Mouse (Mus musculus) spleen, postnatal 4 days (tissue): Measurements from ENCODE around the gene Rps6kc1.

Source experiments
- DNase-seq, 2 experiments: peaks; one replicate each; pipeline ENCODE4 v3.0.0; 2022; ENCODE audit warnings: low spot score in 2 of 2

The Rps6kc1 gene

DNA sequence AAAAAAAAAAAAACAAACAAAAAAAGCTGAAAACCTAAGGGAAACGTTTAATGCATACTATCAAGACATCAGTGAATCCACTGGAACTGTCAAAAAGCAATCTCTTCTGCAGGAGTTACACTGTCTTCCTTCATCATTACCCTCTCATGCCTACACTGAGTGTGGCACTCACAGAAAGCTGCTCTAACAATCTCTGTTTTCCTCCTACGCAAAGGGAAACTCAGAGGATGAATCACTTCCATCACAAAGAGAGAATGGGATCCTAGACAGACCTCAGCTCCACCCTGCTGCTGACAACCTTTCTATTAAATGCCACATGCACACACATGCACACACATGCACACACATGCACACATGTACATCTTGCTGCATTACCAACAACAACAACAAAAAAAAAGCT is 75.5 kb downstream of the Rps6kc1 start:
- DNase-seq: no peak

DNA sequence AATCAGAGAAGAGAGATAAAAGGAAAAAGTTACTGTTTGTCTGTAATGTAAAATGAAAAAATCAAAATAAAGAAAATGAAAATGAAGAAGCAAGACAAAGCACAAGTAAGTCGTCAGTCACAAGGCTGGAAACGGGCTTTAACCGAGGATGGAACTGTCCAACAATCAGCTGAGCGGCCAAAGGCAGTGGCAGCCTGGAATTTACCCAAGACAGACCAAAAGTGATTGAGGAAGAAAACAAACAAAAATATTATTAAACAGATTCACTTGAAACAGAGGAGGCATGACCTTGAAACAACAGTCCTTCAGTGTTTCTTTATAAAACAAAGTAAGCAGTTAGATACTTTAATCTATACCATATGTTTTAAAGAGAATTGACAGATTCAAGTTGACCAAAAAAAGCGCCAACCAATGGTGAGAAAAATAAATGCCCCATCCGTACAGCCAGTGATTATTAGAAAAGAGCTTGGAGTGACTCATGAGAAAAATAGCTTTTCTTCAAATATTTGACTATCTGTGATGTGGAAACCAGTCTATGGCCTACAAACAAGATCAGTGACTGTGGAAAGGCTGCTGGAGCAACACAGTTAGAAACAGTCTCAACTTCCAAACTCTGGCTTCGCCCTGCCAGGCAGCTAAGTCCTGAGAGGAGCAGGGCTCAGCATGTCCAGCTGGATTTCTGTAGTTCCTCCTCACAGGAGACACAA is 77.2 kb downstream of the Rps6kc1 start:
- DNase-seq: no peak

DNA sequence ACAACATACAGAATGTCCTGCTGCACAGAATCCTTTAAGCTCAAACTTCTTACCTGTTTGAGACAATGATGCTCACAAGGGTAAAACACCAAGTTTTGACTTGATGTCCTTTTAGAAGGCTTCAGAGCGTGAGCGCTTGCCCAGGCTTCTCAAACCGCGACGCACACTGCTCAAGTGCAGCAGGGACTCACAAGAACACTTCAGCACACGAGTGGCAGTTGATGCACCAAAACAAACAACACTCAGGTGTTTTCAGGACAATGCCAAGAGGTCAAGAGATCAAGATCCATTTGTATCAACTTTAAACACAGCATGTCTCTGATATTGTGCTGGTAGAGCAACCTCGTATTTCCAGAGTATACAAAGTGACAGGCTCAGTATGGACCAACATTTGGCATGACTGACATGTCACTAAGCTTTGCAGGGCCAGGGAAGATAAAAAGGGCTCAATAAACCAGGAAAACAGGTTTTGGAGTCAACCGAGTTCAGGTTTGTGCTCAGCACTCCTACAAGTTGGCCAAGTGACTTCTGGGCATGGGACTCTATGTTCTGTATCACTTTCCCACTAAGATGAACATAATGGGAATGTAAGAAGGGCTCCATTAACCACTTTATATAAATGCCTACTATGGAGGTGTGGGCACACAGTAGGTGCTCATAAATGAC is 78.5 kb downstream of the Rps6kc1 start:
- no peak for DNase-seq

DNA sequence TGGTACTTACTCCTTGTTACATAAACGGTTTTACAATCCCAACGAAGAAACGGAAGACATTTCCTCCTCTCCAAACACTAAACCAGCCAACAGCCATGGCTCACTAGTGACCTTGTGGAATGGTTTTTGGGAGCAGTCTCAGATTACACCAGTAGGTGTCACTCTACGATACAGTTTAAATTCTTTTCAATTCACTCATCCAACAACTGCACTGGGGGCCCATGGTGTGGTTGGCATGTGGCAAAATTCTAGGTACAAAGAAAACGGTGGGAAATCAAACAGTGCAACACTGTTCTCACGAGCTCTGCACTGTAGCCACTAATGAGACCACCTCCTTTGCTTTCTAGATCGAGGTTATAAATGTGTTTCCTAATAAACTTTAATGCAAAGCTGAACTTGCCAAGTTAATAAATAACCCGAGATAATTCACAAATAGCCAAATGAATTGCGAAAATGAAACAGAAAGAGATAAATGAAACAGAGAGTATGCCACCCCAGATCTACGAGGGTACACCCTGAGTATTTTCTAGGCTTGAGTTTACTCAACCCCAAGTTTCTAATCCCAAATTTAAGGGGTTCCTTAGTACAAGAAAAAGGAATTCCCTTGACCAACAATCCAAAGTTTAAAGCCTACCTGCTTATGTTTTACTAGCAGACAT is 79.6 kb downstream of the Rps6kc1 start:
- DNase-seq: peak in 1 of 2 experiments; percentile 22

DNA sequence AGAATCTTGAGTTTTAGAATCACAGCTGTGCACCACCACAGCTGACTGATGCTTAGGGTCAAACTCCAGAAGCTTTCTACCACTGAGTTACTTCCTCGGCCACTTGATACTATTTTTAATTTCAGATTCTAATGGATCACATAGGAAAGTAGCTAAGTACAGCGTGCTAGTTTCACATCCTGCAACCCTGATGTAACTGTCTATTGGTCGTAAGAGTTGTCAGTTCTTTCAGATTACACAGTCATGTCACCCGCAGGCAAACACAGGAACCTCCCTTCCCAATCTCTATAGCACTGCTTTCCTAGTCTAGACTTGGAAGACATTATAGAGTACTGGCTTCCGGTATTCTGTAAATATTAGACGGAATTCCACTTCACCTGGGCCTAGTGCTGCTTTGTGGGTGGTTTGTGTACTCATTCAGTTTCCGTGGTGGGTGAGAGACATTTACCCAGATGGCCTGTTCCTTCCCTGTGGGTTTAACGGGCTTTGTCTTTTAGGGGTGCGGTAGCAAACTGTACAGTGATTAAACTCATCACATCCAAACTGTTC is 85.0 kb downstream of the Rps6kc1 start:
- no peak for DNase-seq

DNA sequence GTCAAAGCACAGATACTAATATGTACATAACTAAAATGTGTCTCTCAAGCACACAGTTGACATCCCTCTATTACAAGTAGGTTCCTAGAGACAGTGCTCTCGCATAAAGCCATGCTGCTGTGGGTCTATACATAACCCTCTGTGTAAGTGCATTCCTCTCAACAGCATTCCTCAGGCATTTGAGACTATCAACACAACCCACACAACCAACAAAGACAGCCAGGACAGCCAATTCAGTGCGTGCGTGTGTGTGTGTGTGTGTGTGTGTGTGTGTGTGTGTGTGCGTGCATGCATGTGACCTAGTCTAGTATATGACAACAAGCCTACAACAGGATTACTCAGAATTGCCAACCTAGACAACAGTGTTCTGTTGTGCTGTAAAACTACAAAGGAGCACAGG is 87.8 kb downstream of the Rps6kc1 start:
- DNase-seq: no peak

DNA sequence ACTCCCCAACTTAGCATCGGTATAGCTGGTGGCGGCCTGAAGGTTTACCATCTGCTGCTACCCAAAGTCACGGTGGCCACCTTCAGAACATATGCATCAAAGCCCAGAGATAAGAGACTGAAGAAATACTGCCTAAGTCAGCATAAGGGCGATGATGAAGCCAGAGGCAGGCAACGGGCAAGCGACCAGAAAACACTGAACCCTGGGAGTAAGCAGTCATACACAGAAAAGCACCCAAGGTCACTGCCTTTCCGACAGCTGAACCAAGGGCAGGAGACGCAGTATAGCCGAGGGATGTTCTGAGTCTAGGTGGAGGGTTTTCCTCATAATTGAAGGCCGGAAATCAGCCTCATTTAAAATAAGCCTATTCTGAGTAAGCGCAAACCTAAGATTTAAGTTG is 95.4 kb downstream of the Rps6kc1 start:
- no peak for DNase-seq

DNA sequence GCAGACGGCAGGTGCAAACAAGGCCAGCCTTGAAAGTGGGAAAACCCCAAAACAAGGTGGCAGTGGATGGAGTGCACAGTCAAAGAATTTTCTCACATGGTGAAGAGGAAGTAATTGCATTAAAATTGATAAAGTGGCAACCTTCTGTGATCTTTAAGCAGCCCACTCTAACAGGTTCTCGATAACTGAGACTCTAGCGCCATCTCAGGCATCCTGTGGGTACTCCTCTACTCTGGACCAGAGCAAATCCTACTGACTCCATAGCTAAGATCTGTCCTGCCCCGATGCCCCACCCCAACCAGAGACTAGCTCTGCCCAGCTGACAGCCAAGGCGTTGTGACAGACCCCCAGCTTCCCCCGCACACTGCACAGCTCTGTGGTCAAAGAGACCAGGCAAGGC is 101.2 kb downstream of the Rps6kc1 start:
- no peak for DNase-seq

DNA sequence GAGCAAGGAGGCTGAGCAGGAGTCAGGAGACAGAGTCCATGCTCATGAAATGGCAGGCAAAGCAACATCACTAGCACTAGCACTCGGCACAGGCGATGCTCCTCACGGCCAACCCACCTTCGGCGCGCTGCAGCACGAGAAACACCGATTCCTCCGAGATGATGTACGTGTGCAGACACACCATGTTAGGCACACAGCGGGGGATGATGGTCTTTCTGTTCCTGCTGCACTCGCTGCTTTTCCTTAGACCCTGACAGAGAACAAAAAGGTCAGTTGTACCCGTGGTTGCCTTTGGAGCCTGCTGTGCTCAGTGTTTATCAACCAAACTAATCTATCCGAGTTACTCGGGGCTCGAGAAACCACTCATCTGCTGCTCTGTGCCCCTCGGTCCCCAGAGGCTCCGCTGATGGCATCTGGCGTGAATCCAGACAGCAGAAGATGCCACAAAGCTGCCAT is 102.8 kb downstream of the Rps6kc1 start:
- no peak for DNase-seq

DNA sequence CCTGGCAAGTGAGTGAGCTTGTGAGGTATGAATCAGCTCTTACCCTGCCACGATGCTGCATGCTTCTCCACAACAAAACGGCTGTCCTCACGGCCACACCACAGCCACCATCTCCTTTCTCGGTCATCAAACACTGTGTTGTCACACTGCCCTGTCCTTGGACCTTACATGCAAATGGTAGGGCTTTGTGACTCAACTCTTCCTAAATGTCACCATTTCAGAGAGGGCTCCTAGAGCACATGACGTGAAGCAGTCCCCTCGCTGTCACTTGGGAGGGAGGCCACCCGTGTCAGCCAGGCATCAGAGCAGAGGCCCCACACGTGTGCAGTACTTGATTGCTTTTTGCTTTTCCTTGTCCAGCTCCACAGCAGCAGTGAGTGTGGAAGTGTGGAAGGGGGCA is 104.8 kb downstream of the Rps6kc1 start:
- no peak for DNase-seq

DNA sequence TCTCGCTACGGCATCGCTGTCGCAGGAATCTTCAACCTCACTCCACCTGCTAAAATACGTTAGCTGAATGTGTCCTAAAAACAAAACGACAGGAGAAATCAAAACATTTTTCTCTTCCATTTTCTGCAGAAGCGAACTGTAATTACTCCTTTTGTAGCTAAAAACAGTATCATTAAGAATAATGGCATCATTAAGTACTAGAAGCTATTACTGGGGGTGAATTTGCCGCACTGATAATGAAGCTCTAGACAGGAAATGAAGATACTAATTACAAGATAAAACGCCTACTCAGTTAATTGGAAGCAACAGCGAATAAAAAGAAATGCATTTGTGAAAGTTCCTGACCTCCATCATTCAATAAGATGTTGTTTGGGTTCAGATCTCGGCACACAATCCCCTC is 112.9 kb downstream of the Rps6kc1 start:
- DNase-seq: no peak

DNA sequence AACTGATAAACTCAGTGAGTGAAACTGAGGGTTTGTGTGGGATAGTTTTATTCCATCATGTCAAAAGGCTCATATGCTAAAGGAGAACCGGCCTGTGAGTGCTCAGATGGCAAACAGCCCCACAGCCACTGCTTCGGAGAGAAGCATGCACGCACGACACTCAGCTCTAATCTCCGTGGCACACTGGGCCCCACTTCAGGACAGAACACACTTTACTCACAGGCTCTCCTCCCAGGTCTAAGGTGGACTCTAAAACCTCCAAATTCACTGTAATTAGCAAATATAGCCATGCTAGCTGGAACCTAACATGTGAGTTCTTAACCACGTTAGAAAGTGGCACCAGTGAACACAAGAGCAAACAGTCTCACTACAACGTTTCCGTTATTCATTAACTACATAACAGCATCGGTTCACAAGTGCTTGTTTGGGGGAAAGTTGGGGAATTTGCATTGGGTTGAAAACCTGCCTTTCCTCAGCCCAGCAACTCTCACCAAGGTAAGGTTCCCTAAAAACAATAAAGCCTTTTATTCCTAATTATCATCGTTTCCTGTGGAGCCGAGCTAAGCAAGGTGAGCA is 114.0 kb downstream of the Rps6kc1 start:
- DNase-seq: no peak

DNA sequence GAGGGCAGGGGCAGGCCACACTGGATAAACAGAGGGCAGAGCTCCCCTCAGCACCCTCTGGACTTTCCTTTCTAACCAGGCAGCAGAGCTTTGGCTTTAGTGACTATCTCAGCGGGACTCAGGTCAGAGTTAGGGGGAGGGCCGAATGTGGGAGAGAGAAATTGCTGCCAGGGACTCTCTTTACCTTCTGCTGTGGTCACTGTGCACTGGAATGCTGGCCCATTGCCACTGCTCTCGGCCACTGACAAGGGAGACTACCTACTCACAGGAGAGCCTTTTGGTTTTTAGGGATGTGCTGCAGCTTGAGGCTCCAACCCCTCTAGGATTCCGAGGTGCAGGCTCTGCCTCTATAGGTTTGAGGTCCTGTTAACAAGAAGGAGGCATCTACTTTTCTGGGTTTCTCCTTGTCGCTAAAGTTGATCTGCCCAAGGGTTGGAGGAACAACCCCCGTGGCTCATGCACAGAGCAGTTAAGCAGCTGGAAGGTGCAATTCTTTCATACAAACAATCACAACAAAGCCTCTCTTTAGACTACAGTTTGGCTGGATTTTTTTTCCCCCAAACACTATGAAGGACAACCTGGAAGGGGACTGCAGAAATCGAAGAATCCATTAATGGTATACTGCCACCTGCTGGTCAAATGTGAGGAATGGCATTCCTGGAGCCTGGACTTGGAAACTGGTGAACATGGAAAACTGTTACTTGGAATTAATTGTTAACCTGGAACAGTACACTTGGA is 114.7 kb downstream of the Rps6kc1 start:
- no peak for DNase-seq

DNA sequence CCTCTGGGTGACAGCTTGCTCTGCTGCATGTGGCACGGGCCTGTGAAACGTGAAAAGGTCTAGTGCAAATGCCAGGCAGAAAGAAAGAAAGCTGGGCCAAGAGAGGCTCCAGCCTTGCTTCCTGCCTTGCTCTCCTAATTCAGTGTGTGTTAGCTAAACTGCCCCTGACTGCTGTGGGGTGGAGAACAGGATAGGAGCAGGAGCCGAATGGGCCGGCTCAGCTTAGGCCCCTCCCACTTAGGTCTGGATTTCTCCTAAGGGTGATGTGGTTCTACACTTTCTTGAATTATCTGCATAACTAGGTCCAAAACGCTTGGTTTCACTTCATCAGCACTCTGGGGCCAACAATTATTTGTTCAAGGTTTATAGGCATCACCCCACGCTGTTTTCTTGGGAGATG is 119.9 kb downstream of the Rps6kc1 start:
- no peak for DNase-seq

DNA sequence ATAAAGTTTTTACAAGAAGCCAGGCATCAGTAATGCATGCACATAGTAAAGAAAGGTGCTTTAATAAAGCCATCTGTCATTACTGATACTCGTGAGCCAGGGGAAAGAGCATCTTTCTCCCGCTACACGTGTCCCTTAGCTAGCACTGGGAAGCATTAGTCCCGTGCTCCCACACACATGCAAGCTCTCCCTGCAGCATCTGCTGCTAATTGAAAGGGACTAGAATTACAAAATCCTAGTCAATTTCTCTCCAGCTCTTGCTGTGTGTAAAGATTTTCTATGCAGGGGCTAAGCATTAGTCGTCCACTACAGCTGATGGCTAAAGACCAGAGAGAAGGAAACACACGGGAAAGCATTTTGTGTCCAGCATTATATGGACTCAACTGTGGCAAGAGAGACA is 120.8 kb downstream of the Rps6kc1 start:
- DNase-seq: no peak

DNA sequence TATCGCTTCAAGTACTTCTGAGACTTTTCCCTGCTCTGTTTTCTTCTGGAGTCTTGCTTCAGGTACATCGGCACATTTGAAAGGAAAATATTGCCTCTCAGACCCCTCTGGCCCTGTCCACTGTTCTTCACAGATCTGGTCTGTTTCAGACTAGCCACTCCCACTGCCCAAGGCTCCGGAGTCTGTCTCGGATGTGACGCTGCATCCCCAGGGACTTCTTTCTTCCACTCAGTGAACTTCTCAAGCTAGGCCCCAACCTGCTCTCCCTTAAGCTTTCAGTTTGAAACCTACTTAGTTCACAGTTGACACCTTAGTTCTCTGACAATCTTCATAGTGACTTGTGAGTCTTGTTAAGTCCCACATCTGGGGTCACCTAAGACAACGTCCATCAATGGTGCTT is 133.9 kb downstream of the Rps6kc1 start:
- DNase-seq: no peak

DNA sequence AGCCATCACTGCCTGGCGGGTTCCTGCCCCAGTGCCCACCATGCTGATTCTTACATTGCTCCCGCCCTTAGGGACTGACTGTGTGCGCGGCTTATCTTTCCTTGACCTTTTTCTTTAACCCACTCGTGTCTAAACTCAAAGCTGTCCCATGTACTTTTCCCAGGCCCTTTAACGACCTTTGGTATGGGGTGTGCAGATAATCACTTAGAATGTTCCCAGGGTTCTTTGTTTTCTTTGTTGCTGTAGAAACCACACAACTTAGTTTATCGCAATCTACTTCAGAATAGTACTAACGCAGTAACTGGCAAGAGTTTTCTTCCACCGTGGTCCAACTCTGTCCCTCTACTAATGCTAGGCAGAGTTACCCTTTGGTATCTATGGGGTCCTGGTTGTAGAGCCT is 135.3 kb downstream of the Rps6kc1 start:
- DNase-seq: no peak

DNA sequence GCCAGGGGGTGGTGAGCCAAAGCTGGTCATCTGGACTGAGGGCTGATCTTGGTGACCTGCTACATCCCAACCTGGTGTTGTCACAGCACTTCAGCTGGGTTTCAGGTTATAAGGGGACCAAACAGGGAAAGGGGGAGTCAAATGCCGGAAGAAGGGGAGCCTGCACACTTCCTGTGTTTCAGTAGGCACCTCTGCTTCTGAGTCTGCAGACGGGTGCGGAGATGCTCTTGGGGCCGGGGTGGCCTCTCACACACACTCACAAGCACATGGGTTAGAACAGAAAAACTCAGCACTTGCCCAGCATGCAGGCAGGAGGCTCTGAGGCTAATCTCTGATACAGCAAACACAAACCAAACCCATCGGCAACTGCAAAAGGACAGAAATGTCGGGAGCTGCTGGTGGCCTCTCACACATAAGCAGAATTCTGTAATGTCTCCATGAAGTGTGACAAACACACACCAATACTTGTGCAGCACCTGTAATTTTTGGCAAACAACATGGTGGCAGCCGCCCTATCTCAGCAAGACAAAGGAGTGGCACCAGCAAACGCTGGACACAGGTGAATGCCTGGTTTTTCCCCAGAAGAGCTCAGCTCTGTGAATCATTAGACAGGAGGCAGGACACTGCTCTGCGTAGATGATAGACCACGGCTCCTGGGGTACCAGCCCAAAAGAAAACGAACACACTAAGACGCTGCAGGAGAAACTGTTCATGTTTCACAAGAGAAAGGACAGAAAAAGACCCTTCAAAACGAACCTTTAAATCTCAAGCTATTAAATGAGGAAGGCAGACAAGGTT is 139.3 kb downstream of the Rps6kc1 start:
- no peak for DNase-seq

DNA sequence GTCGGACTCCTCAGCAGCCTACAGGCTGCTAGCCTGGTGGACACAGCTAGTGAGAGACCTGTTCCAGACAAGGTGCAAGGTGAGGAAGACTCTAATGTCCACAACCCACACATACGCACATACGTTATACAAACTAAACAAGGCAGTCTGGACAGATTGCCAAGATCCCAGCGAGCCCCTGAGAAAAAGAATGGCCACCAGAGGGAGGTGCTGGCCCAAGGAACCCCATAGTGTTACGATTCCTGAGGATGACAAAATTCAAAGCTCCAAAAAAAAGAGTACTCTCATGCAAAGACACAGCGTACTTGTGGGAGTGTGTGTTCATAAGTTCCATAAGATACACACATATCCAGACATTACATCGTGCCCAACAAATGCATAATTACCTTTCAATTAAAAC is 141.8 kb downstream of the Rps6kc1 start:
- DNase-seq: no peak

DNA sequence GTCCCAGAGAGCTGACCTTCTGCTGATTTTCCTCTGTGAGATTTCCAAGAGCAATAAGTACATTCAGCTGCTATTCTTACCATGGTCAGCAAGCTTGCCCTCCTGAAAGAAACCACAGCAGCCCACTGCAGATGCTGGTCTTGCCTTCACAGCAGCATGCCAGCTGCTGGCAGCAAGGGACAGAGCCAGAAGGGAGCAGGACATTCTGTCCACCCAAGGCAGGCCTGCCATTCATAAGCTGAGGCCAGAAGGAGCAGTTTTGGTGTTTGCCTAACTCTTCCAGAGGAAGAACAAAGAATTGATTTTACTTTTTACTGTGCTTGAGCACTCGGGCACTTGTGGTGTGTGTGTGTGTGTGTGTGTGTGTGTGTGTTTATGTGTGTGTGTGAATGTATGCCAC is 143.3 kb downstream of the Rps6kc1 start:
- no peak for DNase-seq

DNA sequence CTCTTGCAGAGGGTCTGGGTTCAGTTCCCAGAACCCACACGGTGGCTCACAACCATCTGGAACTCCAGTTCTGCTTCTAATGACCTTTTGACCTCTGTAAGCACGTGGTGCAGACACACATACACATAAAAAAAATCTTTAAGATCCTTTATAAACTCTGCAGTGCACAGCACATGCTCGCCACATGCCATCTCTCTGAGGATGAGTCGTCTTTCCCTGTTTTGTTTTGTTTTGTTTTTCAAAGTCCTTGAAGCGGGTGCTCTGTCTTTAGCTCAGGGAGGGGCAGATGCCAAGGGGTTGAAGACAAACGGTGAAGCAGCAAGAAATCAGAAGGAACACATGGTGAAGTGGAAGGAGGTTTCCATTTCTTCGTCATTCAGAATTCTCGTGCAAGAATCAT is 143.9 kb downstream of the Rps6kc1 start:
- DNase-seq: no peak
